Mouse (Mus musculus): ENCODE measurements at regions not wholly inside any gene's neighbourhood (a gene's known extent, or its start where the extent isn't known, plus 50 kb on each side); places are given as distances from the start of the nearest gene placed in this dataset.

DNA sequence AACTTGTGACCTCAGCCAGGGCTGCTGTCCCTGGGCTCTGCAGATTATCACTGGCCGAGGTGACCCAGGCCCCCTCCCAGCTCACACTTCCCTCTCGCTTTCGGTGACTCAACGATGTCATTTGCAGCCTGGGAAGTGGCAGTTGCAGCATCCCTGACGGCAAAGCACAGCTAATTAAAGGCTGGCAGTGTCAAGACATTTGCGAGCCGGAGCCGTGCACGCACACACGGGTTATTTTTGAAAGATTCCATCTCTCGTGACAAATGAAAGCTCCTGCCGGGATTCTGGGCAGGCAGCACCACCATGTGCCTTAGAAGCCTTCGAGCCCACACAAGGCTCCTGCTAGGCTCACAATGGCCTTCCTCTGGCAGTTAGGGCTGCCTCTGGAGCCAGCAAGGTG is 164.7 kb upstream of the A430005L14Rik start:
- no peak for TF ChIP-seq UBTF (IDR thresholded peaks at IDR 0.05; ENCODE audit: borderline replicate concordance, insufficient read depth, low read depth, low read length)
- no peak for TF ChIP-seq TAL1 (IDR thresholded peaks at IDR 0.05; ENCODE audit: low read length)
- TF ChIP-seq CTCF (IDR thresholded peaks at IDR 0.05 in 2 of 3, conservative IDR thresholded peaks at IDR 0.05 in 1 of 3; ENCODE audit: control insufficient read depth in 1 of 3, insufficient read depth in 1 of 3, low read depth in 2 of 3, low read length in 3 of 3, poor library complexity in 1 of 3, severe bottlenecking in 1 of 3): no peak
- TF ChIP-seq RAD21 (IDR thresholded peaks at IDR 0.05; ENCODE audit: low read depth, low read length): no peak
- TF ChIP-seq E2F4 (IDR thresholded peaks at IDR 0.05; ENCODE audit: borderline replicate concordance, low read depth, low read length): no peak
- no peak for TF ChIP-seq USF2 (IDR thresholded peaks at IDR 0.05; ENCODE audit: borderline replicate concordance in 1 of 2, insufficient read depth in 1 of 2, low read depth in 1 of 2, low read length in 2 of 2)
- TF ChIP-seq POLR2A (IDR thresholded peaks at IDR 0.05; ENCODE audit: control insufficient read depth in 1 of 2, insufficient read depth in 1 of 2, low read depth in 1 of 2, low read length in 2 of 2, poor library complexity in 1 of 2): no peak
- no peak for TF ChIP-seq POLR2AphosphoS2 (IDR thresholded peaks at IDR 0.05; ENCODE audit: low read length)

Data from MEL (cell line).